Mouse (Mus musculus) embryonic facial prominence, embryonic 11.5 days (tissue): ENCODE results near the gene Tcte3. TPM values are rescaled to one million over a fixed set of nuclear protein-coding genes. Genes with fewer than 3 reads are reported as not detected.

ENCODE experiments used
- ATAC-seq: fragments of 200-750 bp; cut with Nextera tagmentation; replicated peaks from 2 replicates; pipeline ENCODE4 v1.8.0; 2017; ENCODE audit warnings: low read depth; ENCODE audit not compliant: insufficient number of reproducible peaks, low FRiP score, low TSS enrichment
- DNase-seq: peaks from one replicate; pipeline ENCODE4 v3.0.0-alpha.2; 2015; ENCODE audit warnings: low spot score
- H3K27ac ChIP-seq: fragments of 300-500 bp; sonication (generic); replicated peaks from 2 replicates; pipeline ENCODE4 v1.5.1; 2014; ENCODE audit warnings: mild to moderate bottlenecking, low read depth, low read length, control low read depth
- H3K27me3 ChIP-seq: fragments of 300-500 bp; sonication (generic); 2 replicates; pipeline ENCODE4 v1.6.1; 2014; ENCODE audit warnings: mild to moderate bottlenecking, low read length, moderate library complexity, mixed read lengths; ENCODE audit not compliant: control insufficient read depth, insufficient read depth
- H3K36me3 ChIP-seq: fragments of 300-500 bp; sonication (generic); replicated peaks from 2 replicates; pipeline ENCODE4 v1.6.1; 2014; ENCODE audit warnings: low read depth, mild to moderate bottlenecking, low read length, moderate library complexity, mixed read lengths; ENCODE audit not compliant: control insufficient read depth, insufficient read depth
- H3K4me1 ChIP-seq: fragments of 300-500 bp; sonication (generic); 2 replicates; pipeline ENCODE4 v1.6.1; 2014; ENCODE audit warnings: low read length, mixed read lengths; ENCODE audit not compliant: control insufficient read depth, insufficient read depth
- H3K4me2 ChIP-seq: fragments of 300-500 bp; sonication (generic); 2 replicates; pipeline ENCODE4 v1.6.1; 2014; ENCODE audit warnings: low read depth, mild to moderate bottlenecking, control low read depth, low read length, moderate library complexity
- H3K4me3 ChIP-seq: fragments of 300-500 bp; sonication (generic); 2 replicates; pipeline ENCODE4 v1.5.1; 2014; ENCODE audit warnings: low read depth, low read length, control low read depth
- H3K9ac ChIP-seq: fragments of 300-500 bp; sonication (generic); replicated peaks from 2 replicates; pipeline ENCODE4 v1.6.1; 2014; ENCODE audit warnings: mild to moderate bottlenecking, control low read depth, low read length
- H3K9me3 ChIP-seq: fragments of 300-500 bp; sonication (generic); replicated peaks from 2 replicates; pipeline ENCODE4 v1.6.1; 2016; ENCODE audit warnings: mild to moderate bottlenecking, low read length, inconsistent platforms, mixed read lengths; ENCODE audit not compliant: control insufficient read depth
- WGBS: fragments of 180-500 bp; shearing (Covaris S2); extraction: QIAGEN DNeasy Blood & Tissue Kit; methylation state at CpG from one replicate; pipeline ENCODE4 v1.1.7; 2014; 5-methylcytosine and 5-hydroxymethylcytosine counted together
- polyA plus RNA-seq: library from polyadenylated mRNA; unstranded; fragments of >200 nt; fragmentation: Nextera tagmentation; extraction: Ambion mirVana; gene quantifications from 2 replicates; pipeline ENCODE4 v1.2.1, GENCODE M21; 2014

Tcte3 gene
- polyA plus RNA-seq, 1 experiment from 2014 or later, result 0.52 TPM

DNA sequence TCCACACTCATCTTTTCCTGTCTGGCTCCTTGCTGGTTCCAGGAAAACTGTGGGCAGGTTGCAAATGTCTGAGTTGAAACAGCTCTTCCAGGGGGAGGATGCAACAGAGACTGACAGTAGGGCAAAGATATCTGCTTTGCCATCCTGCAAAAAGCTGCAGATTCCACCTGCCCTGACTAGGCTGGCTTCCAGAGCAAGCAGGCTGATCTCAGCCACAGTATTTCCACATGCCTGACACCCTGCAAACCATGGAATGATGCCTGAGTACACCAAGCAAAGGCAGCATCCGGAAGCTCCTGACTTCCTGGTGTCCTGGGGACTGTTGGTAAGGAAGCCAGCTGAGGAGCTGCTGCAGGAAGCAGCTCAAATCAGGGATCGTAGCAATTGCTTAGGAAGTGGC, 27.8 kb upstream of the Tcte3 start:
- 65% methylated on average over 2 of the region's 2 CpGs for WGBS
- Histone ChIP-seq H3K9ac (no peak overlapping the region), H3K27ac (no peak overlapping the region), H3K27me3 (no peaks in the 10 kb centered on the region), H3K36me3 (no peaks in the 10 kb centered on the region), H3K4me1 (no peaks in the 10 kb centered on the region), H3K4me3 (no peak overlapping the region), H3K4me2 (no peak overlapping the region), H3K9me3 (no peaks in the 10 kb centered on the region)
- DNase-seq, result no peak
- no peak for ATAC-seq

DNA sequence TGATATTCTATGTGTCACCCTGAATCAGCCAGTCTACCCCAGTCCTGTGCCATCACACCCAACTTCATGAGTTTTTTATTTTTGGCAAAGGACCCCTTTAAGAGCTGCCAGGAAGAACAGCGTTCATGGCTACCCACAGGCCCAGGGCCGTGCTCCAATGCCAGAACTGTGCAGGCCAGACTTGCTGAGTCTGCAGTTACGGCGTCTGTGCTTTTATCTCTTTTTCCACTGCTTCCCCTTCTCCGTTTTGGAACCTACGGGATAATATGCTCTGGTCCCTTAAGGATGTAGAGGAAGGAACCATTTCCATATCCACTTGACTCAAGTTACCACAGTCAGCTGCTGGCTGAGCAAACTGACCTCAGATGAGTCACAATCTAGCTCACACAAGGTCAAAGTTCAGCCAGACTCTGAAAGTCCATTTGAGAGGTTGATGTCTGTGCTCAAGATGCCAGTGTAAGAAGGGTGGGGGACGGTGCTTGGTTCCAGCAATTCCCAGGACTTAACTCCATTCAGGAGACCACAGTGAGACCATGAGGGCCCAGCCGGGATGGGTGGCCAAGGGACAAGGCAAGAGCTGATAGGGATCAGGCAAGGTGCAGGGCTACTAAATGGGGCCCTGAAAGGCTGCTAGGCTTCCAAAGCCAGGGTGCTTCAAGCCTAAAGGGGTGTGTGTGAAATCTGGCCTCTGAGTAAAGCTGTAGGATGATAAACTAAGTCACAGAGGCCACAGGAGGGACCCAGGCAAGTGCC, 26.9 kb upstream of the Tcte3 start:
- DNase-seq (no peak), ATAC-seq (no peak)
- Histone ChIP-seq H3K36me3 (no peaks in the 10 kb centered on the region), H3K4me1 (no peaks in the 10 kb centered on the region), H3K4me2 (no peak overlapping the region), H3K9ac (no peak overlapping the region), H3K27ac (no peak overlapping the region), H3K27me3 (no peaks in the 10 kb centered on the region), H3K9me3 (no peaks in the 10 kb centered on the region), H3K4me3 (no peak overlapping the region)
- 58% methylated on average over 8 of the region's 8 CpGs for WGBS

DNA sequence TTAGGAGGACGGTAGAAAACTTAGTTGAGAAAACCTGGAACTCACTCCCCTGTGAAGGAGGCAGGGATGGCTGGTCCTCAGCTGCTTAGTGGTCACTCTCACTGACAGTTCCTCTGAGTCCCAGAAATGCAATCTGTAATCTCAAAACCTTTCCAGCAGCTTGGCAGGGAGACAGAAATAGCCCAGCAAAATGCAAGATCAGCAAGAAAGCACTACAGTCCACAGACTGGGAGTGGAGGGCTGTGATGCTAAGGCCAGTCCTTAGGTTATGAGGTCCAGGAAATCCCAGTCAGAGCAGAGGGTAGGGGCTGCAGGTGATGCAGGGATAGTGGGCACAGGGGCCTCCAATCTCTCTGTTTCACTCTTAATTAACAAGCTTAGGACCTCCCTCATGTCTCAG, 25.6 kb upstream of the Tcte3 start:
- DNase-seq (no peak), ATAC-seq (no peak)
- Histone ChIP-seq H3K36me3 (no peaks in the 10 kb centered on the region), H3K27me3 (no peaks in the 10 kb centered on the region), H3K4me2 (no peak overlapping the region), H3K4me3 (no peak overlapping the region), H3K9ac (no peak overlapping the region), H3K4me1 (no peaks in the 10 kb centered on the region), H3K9me3 (no peaks in the 10 kb centered on the region), H3K27ac (no peak overlapping the region)
- 66% methylated on average over 1 of the region's 1 CpGs for WGBS

DNA sequence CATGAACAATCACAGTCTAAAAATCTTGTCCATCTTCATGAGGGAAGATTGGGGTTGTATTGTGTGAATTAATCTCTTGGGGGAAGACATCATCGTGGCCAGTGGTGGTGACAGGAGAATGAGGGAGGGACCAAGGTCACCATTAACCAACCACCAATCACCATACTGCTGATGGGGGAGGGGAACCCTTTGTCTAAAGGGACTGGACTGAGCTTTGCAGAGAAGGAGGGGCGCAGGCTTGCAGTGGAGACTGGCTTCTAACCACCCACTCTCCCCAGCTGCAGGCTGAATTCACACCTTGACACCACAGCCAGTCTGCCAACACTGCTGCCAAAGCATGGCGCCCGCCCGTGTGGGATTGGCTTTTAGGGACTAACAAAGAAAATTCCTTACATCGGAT, 24.8 kb upstream of the Tcte3 start:
- no peak overlapping the region for H3K27ac ChIP-seq
- peak; percentile 84 for ATAC-seq

DNA sequence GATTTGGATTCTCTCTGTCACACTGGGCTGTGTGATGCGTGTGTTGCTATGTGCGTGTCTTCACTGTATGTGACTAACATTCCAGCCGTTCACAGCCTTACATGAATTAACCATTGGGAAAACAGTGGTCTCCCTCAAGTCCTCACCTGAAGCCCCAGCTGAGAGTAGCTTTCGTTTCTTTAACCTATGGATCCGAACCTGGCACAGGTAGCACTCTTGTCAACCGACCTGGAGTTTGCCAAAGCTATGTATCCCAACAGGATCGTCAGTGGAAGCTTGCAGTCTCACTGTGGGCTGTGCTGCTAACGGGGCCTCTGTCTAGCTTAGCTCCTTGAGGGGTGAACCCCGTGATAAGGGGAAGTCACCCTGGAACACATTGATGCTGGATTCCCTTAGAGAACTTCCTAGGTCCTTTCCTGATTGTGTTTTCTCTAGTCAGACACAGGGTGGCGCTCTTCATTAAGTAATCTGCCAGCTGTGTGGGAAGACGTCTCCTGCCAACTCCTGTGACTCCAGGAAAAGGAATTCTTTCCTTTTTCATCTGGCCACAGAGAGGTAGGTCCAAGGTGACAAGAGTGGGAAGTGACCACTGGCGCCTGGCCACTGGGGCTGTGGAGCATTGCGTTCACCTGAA, 24.2 kb upstream of the Tcte3 start:
- WGBS, result 42% methylated on average over 13 of the region's 13 CpGs

More for the DNA sequence above, 24.8 kb upstream of the Tcte3 start:
- no peaks in the 10 kb centered on the region for H3K27me3 ChIP-seq
- no peak overlapping the region for H3K9ac ChIP-seq
- no peaks in the 10 kb centered on the region for H3K36me3 ChIP-seq
- peak; percentile 17 for DNase-seq
- no peaks in the 10 kb centered on the region for H3K9me3 ChIP-seq
- WGBS, result 59% methylated on average over 6 of the region's 6 CpGs
- no peak overlapping the region for H3K4me2 ChIP-seq
- H3K4me1 ChIP-seq, result no peaks in the 10 kb centered on the region
- H3K4me3 ChIP-seq, result no peak overlapping the region

DNA sequence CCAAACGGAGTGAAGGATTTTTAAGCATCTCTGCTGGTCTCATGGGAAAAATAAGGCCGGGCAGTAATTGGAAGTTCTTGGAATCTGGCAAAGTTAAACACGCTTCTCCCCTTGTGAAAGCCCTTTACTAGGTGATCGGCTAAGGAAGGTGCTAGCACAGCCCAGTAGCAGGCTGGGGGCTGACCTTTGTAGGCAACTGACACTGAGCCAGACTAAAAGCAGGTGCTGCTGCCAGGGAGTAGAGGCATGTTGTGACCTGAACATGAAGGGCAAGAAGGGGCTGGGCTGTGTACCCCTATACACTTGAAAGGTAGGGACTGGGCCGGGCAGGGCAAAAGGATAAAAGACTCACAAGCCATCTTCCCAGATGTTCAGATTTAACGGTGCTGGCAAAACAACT, 19.1 kb upstream of the Tcte3 start:
- Histone ChIP-seq H3K4me3 (no peak overlapping the region), H3K36me3 (peaks cover 2% of the 10 kb centered on the region; the same call in 1 of the 2 replicates), H3K9ac (no peak overlapping the region), H3K9me3 (no peaks in the 10 kb centered on the region), H3K4me1 (no peaks in the 10 kb centered on the region), H3K27ac (no peak overlapping the region), H3K4me2 (no peak overlapping the region), H3K27me3 (no peaks in the 10 kb centered on the region)
- DNase-seq (no peak), ATAC-seq (no peak)
- WGBS, result 87% methylated on average over 6 of the region's 6 CpGs

More for the DNA sequence above, 24.2 kb upstream of the Tcte3 start:
- no peaks in the 10 kb centered on the region for H3K4me1 ChIP-seq
- H3K4me2 ChIP-seq, result no peak overlapping the region
- DNase-seq (peak; percentile 79), ATAC-seq (peak; percentile 75)
- H3K36me3 ChIP-seq, result no peaks in the 10 kb centered on the region
- H3K4me3 ChIP-seq, result no peak overlapping the region
- H3K27me3 ChIP-seq, result no peaks in the 10 kb centered on the region
- H3K27ac ChIP-seq, result no peak overlapping the region
- no peak overlapping the region for H3K9ac ChIP-seq
- no peaks in the 10 kb centered on the region for H3K9me3 ChIP-seq

DNA sequence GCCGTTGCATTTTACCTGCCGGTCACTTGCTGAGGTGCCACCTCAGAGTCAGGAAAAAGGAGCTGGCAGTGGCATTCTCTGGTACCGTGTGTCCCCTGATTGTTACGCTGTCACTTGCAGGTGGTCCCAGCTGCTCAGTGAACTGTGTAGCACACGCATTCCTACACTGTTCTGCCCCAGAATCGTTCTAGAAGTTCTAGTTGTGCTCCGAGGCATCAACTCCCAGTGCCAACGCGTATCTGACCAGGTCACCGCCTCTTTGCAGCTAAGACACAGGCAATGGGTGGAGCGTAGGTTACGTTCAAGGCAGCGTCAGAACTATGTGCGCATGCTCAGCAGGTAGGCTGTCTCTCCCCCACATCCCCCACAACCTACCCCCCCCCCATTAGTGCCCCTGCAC, 18.4 kb upstream of the Tcte3 start:
- H3K4me1 ChIP-seq, result no peaks in the 10 kb centered on the region
- no peaks in the 10 kb centered on the region for H3K9me3 ChIP-seq
- H3K27me3 ChIP-seq, result no peaks in the 10 kb centered on the region
- ATAC-seq (no peak), DNase-seq (no peak)
- no peak overlapping the region for H3K4me2 ChIP-seq
- H3K27ac ChIP-seq, result no peak overlapping the region
- no peak overlapping the region for H3K9ac ChIP-seq
- peaks cover 2% of the 10 kb centered on the region; the same call in 1 of the 2 replicates for H3K36me3 ChIP-seq
- WGBS, result 94% methylated on average over 14 of the region's 14 CpGs
- no peak overlapping the region for H3K4me3 ChIP-seq

DNA sequence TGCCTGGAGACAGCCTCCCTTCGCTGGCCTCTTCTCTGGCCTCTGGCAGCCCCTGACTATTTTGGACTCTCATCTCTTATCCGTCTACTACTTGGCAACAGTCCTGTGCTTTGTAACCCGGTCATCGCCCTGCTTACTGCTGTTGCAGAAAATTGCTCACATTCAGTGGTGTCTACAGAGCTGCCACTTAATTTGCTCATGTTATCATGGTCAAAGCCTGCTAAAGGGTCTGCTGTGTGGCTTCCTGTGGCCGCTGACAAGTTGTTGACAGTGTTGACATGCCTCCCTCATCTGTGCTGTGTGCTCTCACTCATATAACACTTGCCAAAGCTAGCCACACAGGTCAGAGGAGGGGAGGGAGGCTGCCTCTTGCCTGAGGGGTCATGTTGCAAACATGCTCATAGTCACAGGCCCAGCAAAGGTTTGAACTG, 16.9 kb upstream of the Tcte3 start:
- no peak overlapping the region for H3K27ac ChIP-seq
- no peaks in the 10 kb centered on the region for H3K9me3 ChIP-seq
- no peaks in the 10 kb centered on the region for H3K27me3 ChIP-seq
- ATAC-seq (no peak), DNase-seq (no peak)
- no peak overlapping the region for H3K4me3 ChIP-seq
- no peaks in the 10 kb centered on the region for H3K4me1 ChIP-seq
- peaks cover 2% of the 10 kb centered on the region; the same call in 1 of the 2 replicates for H3K36me3 ChIP-seq
- H3K9ac ChIP-seq, result no peak overlapping the region
- H3K4me2 ChIP-seq, result no peak overlapping the region
- WGBS, result 90% methylated on average over 5 of the region's 5 CpGs
